Mouse (Mus musculus) E14TG2a.4 (cell line): ENCODE data around the gene Pld5.

Source experiments
- CTCF ChIP-seq: conservative IDR thresholded peaks from 2 replicates; pipeline ENCODE4 v1.5.1; 2014; ENCODE audit warnings: low read length
- NANOG ChIP-seq: IDR thresholded peaks from 2 replicates; pipeline ENCODE4 v1.6.1; 2014; ENCODE audit warnings: borderline replicate concordance, low read length, mixed read lengths
- POU5F1 ChIP-seq: IDR thresholded peaks from 2 replicates; pipeline ENCODE4 v1.6.1; 2014; ENCODE audit warnings: low read length, borderline replicate concordance

- no peak for TF ChIP-seq CTCF
- no peak for TF ChIP-seq POU5F1
- TF ChIP-seq NANOG = no peak
Observed at GRCm38 (mm10) chr1:175931391-175931790, 343.7 kb downstream of the Pld5 start.
